Mouse (Mus musculus): ENCODE measurements at regions not wholly inside any gene's neighbourhood (a gene's known extent, or its start where the extent isn't known, plus 50 kb on each side); places are given as distances from the start of the nearest gene placed in this dataset.
A peak's percentile ranks its signal among the peaks of the same experiment; 100 is the strongest.

DNA sequence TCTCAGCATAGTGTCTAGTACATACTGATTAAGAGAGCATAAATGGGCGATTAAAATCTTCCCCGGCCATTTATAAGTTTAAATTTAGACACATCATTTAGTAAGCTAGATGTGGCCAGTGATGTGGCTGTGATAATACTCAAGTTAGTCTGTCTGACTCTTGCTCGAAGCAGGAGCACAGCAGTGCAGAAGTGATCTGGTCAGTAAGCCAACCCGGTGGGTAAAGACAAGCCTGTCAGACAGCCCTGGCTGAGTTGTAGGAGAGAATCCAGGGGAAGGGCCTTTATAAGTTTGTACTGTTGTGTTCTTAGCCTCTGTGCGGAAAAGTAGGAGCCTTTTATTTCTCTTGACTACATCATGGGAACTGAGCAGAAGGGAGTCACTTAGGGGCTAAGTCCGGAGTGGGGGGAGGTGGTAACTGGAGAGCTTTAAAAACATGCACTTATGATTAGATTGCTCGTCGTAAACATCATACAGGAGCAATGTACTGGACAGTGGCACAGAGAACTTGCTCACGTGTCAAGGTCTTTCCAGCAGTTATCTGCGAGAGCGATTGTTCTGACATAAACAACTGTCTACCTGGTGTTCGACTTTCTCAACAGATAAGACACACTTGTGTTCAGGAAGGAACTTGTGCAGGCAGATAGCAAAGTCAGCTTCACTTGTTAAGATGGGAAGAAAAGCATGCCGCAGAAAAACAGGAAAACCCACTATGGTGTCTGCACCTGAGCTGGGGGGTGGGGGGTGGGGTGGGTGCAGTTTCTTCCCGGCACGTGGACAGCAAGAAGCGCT is 122.5 kb upstream of the Zeb2 start:
- Histone ChIP-seq H3K4me2 (peak overlapping the region; percentile 36), H3K4me1 (ENCODE audit: control insufficient read depth, insufficient read depth, low read length) (peaks cover 22% of the 10 kb centered on the region), H3K27ac (ENCODE audit: low read depth, low read length) (peak overlapping the region; percentile 51), H3K4me3 (ENCODE audit: low read depth, low read length) (no peak overlapping the region), H3K36me3 (ENCODE audit: control insufficient read depth, insufficient read depth, low read length) (no peaks in the 10 kb centered on the region), H3K27me3 (ENCODE audit: control insufficient read depth, insufficient read depth, low read length) (no peaks in the 10 kb centered on the region), H3K9ac (ENCODE audit: low read depth, low read length) (no peak overlapping the region), H3K9me3 (replicated peaks; ENCODE audit: control insufficient read depth, low read length) (no peaks in the 10 kb centered on the region)
- ATAC-seq (replicated peaks; ENCODE audit: insufficient number of reproducible peaks, low FRiP score, low TSS enrichment) = peak; percentile 65
- WGBS (ENCODE audit: insufficient replicate concordance) = 34% methylated on average over 16 of the region's 16 CpGs

DNA sequence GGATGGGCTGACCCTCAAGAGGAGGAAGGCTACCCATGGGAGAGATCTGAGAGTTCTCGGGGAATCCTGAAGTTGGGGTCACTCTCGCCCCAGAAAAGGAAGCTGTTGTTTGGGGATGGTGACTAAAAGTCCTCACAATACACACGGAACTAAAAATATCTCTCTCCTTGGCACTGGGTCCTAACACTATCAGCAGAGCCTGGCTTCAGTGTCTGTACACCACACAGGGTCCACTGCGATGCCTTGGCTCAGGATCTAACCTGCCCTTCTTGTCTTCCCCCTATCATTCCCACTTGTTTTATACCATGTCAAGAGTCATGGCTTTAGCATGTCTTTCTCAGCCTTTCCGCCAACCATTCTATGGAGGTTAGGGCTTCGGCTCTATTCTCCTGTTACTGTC is 121.8 kb upstream of the Zeb2 start:
- Histone ChIP-seq H3K27me3 (ENCODE audit: control insufficient read depth, insufficient read depth, low read length) (no peaks in the 10 kb centered on the region), H3K9me3 (replicated peaks; ENCODE audit: control insufficient read depth, low read length) (no peaks in the 10 kb centered on the region), H3K9ac (ENCODE audit: low read depth, low read length) (no peak overlapping the region), H3K36me3 (ENCODE audit: control insufficient read depth, insufficient read depth, low read length) (no peaks in the 10 kb centered on the region), H3K4me2 (no peak overlapping the region), H3K4me1 (ENCODE audit: control insufficient read depth, insufficient read depth, low read length) (peaks cover 20% of the 10 kb centered on the region), H3K27ac (ENCODE audit: low read depth, low read length) (no peak overlapping the region), H3K4me3 (ENCODE audit: low read depth, low read length) (no peak overlapping the region)
- ATAC-seq (replicated peaks; ENCODE audit: insufficient number of reproducible peaks, low FRiP score, low TSS enrichment) = no peak
- WGBS (ENCODE audit: insufficient replicate concordance) = 73% methylated on average over 6 of the region's 6 CpGs

DNA sequence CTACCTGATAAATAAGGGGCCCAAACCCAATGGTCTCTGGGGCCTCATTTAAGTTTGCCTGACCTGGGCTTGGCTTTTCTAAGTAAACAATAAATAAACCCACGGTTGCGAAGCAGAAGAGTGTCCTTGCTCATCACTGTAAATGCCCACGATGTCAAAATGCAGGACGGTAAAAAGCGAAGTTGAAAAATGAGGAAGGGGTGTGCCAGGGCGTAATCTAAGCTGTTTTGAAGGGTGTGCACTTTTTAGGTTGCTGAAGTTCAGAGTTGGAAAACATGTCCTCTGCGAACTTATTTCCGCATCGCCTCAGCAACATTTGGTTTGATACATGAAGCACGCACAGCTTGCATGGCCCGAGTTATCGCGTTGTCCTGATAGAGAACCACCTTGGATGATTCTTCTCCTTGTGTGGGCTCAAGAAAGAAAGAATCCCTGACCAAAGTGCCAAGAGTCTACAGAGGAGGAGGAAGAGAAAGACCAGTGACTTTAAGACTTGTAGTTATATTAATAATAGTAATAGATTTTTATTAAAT is 119.0 kb upstream of the Zeb2 start:
- H3K36me3 ChIP-seq (ENCODE audit: control insufficient read depth, insufficient read depth, low read length) = no peaks in the 10 kb centered on the region
- H3K9me3 ChIP-seq (replicated peaks; ENCODE audit: control insufficient read depth, low read length) = no peaks in the 10 kb centered on the region
- H3K4me1 ChIP-seq (ENCODE audit: control insufficient read depth, insufficient read depth, low read length) = peaks cover 19% of the 10 kb centered on the region
- H3K27ac ChIP-seq (ENCODE audit: low read depth, low read length) = no peak overlapping the region
- H3K4me3 ChIP-seq (ENCODE audit: low read depth, low read length) = no peak overlapping the region
- no peaks in the 10 kb centered on the region for H3K27me3 ChIP-seq (ENCODE audit: control insufficient read depth, insufficient read depth, low read length)
- H3K9ac ChIP-seq (ENCODE audit: low read depth, low read length) = no peak overlapping the region
- ATAC-seq (replicated peaks; ENCODE audit: insufficient number of reproducible peaks, low FRiP score, low TSS enrichment) = no peak
- 92% methylated on average over 13 of the region's 13 CpGs for WGBS (ENCODE audit: insufficient replicate concordance)
- H3K4me2 ChIP-seq = no peak overlapping the region

DNA sequence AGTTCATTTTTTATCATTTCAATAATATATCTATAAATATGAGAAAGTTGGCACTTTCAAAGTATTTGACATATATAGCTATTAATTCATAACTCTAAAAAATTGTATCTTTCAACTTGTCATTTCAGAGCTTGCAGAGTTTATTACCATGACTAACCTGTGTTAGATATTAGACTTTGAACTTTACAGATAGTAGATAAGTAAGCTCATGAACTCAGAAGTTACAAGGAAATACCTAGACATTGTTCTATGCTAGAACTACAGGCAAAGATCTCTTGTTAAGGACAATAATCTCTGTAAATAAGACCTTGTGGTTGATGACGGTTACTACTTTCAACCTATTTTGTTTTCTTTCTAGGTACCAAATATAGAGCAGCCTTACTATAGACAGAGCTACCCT is 117.0 kb upstream of the Zeb2 start:
- Histone ChIP-seq H3K9ac (ENCODE audit: low read depth, low read length) (no peak overlapping the region), H3K27me3 (ENCODE audit: control insufficient read depth, insufficient read depth, low read length) (no peaks in the 10 kb centered on the region), H3K36me3 (ENCODE audit: control insufficient read depth, insufficient read depth, low read length) (no peaks in the 10 kb centered on the region), H3K4me2 (no peak overlapping the region), H3K9me3 (replicated peaks; ENCODE audit: control insufficient read depth, low read length) (no peaks in the 10 kb centered on the region), H3K4me3 (ENCODE audit: low read depth, low read length) (no peak overlapping the region), H3K27ac (ENCODE audit: low read depth, low read length) (no peak overlapping the region), H3K4me1 (ENCODE audit: control insufficient read depth, insufficient read depth, low read length) (peaks cover 4% of the 10 kb centered on the region)
- 79% methylated on average over 1 of the region's 1 CpGs for WGBS (ENCODE audit: insufficient replicate concordance)
- no peak for ATAC-seq (replicated peaks; ENCODE audit: insufficient number of reproducible peaks, low FRiP score, low TSS enrichment)

DNA sequence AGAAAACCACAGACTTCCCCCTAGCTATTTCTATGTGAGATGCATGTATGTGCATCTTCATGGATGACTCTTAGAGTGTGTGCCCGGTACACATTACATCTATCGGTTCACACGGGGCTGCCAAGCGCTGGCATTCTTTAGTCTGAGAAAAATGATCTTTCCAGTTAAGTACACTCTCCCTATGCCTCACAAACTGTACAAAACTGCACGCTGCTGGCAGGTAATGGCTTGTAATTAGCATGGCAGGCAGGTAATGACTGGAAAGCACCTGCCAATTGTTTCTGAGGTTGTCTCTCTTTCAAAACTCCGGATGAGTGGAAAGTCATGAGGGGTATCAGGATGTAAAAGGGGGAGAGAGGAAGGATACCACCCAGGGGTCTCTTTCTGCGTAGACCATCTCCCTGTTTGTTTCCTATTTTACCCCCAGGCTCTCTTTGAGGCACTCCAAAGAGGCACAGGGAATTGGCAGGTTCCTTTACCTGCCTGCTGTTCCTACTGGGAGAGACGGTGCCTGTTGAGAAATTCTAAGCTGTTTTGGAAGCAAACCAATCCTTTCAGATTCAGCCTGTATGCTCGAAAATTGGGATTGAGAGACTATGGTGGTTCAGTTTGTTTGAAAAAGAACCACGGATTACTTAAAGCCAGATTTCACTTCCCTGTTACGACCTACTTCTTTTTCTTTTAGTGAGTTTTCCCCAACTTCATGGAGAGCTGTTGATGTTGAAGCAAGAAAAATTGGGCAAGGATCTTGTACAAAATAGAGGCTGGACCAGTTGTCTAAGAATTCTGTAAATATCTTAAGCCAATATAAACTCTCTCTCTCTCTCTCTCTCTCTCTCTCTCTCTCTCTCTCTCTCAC is 113.4 kb upstream of the Zeb2 start:
- WGBS (ENCODE audit: insufficient replicate concordance) = 78% methylated on average over 11 of the region's 11 CpGs

DNA sequence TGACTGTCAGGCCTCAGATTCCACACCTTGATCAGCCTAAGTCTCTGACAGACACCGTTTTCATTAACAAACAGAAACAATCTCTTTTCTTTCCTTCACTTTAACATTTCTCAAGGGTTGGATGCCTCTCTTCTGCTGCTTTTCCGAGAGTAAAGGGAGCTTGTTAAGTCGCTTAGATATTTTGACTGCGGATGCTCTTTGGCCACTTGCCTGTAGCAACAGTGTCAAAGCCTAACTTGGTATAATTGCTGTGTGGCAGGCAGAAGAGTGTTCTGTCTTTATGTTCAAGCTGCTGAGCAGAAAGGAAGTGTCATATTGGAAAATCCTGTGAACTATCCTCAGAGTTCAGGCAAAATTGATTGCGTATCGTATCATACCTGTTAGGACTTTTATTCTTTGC is 112.3 kb upstream of the Zeb2 start:
- Histone ChIP-seq H3K9me3 (replicated peaks; ENCODE audit: control insufficient read depth, low read length) (no peaks in the 10 kb centered on the region), H3K4me2 (no peak overlapping the region), H3K27ac (ENCODE audit: low read depth, low read length) (no peak overlapping the region), H3K4me3 (ENCODE audit: low read depth, low read length) (no peak overlapping the region), H3K9ac (ENCODE audit: low read depth, low read length) (no peak overlapping the region), H3K27me3 (ENCODE audit: control insufficient read depth, insufficient read depth, low read length) (no peaks in the 10 kb centered on the region), H3K4me1 (ENCODE audit: control insufficient read depth, insufficient read depth, low read length) (no peaks in the 10 kb centered on the region), H3K36me3 (ENCODE audit: control insufficient read depth, insufficient read depth, low read length) (no peaks in the 10 kb centered on the region)
- ATAC-seq (replicated peaks; ENCODE audit: insufficient number of reproducible peaks, low FRiP score, low TSS enrichment) = no peak
- WGBS (ENCODE audit: insufficient replicate concordance) = 74% methylated on average over 6 of the region's 6 CpGs

More for the DNA sequence above, 113.4 kb upstream of the Zeb2 start:
- ATAC-seq (replicated peaks; ENCODE audit: insufficient number of reproducible peaks, low FRiP score, low TSS enrichment) = no peak
- Histone ChIP-seq H3K4me3 (ENCODE audit: low read depth, low read length) (no peak overlapping the region), H3K4me2 (no peak overlapping the region), H3K27ac (ENCODE audit: low read depth, low read length) (no peak overlapping the region), H3K27me3 (ENCODE audit: control insufficient read depth, insufficient read depth, low read length) (no peaks in the 10 kb centered on the region), H3K9ac (ENCODE audit: low read depth, low read length) (no peak overlapping the region), H3K36me3 (ENCODE audit: control insufficient read depth, insufficient read depth, low read length) (no peaks in the 10 kb centered on the region), H3K9me3 (replicated peaks; ENCODE audit: control insufficient read depth, low read length) (no peaks in the 10 kb centered on the region), H3K4me1 (ENCODE audit: control insufficient read depth, insufficient read depth, low read length) (no peaks in the 10 kb centered on the region)

DNA sequence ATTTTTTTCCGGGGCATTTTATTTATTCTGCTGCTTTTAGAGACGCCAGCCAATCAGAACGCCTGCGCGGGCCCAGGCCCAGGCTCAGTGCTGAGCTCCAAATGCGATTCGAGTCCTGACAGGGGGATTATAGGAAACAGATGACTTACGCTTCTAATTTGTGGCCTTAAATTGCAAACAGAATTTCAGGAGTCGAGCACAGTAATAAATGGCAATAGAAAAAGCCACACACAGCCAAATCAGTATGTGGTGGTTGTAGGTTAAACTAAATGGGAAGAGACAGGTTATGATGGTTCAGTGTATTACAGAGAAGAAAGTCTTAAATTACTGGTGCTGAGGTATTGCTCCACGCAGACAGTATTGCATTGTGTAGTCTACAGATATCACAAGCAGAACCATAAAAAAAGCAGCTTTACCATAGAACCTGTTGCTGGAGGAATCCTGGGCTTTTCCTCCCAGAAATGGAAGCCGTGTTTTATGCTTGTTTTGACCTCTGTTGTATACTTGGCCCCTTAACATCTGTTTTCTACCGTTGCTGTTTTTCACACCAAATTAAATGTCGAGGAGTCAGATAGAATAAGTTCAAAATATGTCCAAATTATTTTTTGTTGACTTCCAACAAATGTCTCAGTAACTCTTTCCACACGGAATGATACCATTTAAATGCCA is 110.2 kb upstream of the Zeb2 start:
- no peaks in the 10 kb centered on the region for H3K4me1 ChIP-seq (ENCODE audit: control insufficient read depth, insufficient read depth, low read length)
- no peak overlapping the region for H3K9ac ChIP-seq (ENCODE audit: low read depth, low read length)
- no peak overlapping the region; the same call in 1 of the 2 replicates for H3K4me2 ChIP-seq
- H3K36me3 ChIP-seq (ENCODE audit: control insufficient read depth, insufficient read depth, low read length) = no peaks in the 10 kb centered on the region
- H3K27ac ChIP-seq (ENCODE audit: low read depth, low read length) = no peak overlapping the region
- no peaks in the 10 kb centered on the region for H3K27me3 ChIP-seq (ENCODE audit: control insufficient read depth, insufficient read depth, low read length)
- H3K9me3 ChIP-seq (replicated peaks; ENCODE audit: control insufficient read depth, low read length) = no peaks in the 10 kb centered on the region
- H3K4me3 ChIP-seq (ENCODE audit: low read depth, low read length) = no peak overlapping the region
- whole genome bisulfite sequencing (ENCODE audit: insufficient replicate concordance) = 45% methylated on average over 14 of the region's 14 CpGs
- ATAC-seq (replicated peaks; ENCODE audit: insufficient number of reproducible peaks, low FRiP score, low TSS enrichment) = no peak

DNA sequence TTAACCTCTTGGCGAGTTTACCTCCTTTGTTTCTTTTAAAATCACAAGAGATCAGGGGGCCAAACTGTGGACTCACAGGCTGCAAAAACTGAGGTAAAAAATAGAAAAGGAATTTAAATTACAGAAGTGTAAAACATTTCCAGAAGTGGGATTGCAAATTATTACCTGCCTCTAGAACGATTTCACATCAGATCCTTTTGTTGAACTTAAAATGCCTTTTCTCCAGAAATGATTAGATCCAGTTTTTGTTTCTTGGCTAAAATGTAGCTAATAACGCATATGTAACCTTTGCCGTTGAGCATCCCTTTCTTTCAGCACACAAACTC is 108.8 kb upstream of the Zeb2 start:
- no peaks in the 10 kb centered on the region for H3K36me3 ChIP-seq (ENCODE audit: control insufficient read depth, insufficient read depth, low read length)
- no peak for ATAC-seq (replicated peaks; ENCODE audit: insufficient number of reproducible peaks, low FRiP score, low TSS enrichment)
- H3K27ac ChIP-seq (ENCODE audit: low read depth, low read length) = no peak overlapping the region
- no peaks in the 10 kb centered on the region for H3K27me3 ChIP-seq (ENCODE audit: control insufficient read depth, insufficient read depth, low read length)
- no peak overlapping the region for H3K4me2 ChIP-seq
- H3K9ac ChIP-seq (ENCODE audit: low read depth, low read length) = no peak overlapping the region
- no peak overlapping the region for H3K4me3 ChIP-seq (ENCODE audit: low read depth, low read length)
- 63% methylated on average over 4 of the region's 4 CpGs for WGBS (ENCODE audit: insufficient replicate concordance)
- H3K9me3 ChIP-seq (replicated peaks; ENCODE audit: control insufficient read depth, low read length) = no peaks in the 10 kb centered on the region
- H3K4me1 ChIP-seq (ENCODE audit: control insufficient read depth, insufficient read depth, low read length) = no peaks in the 10 kb centered on the region
